Mouse (Mus musculus) kidney, embryonic 14.5 days (tissue): ENCODE data around the gene Etnk1. TPM values are rescaled to one million over a fixed set of nuclear protein-coding genes. Genes with fewer than 3 reads are reported as not detected.
"Not testable (repeated sequence)": the region's sequence is repeated elsewhere in the genome, so short reads cannot be mapped to it uniquely, and the experiment has no call there.

ENCODE experiments used
- ATAC-seq: fragments of 200-750 bp; cut with Nextera tagmentation; 2 replicates; pipeline ENCODE4 v1.8.0; 2017; ENCODE audit warnings: moderate number of reproducible peaks, mild to moderate bottlenecking, moderate TSS enrichment, moderate library complexity; ENCODE audit not compliant: low FRiP score, low TSS enrichment
- H3K27ac ChIP-seq: fragments of 300-500 bp; sonication (generic); 2 replicates; pipeline ENCODE4 v1.5.1; 2014; ENCODE audit warnings: low read depth, mild to moderate bottlenecking, low read length, moderate library complexity, mixed read lengths
- H3K27me3 ChIP-seq: fragments of 300-500 bp; sonication (generic); 2 replicates; pipeline ENCODE4 v1.6.1; 2014; ENCODE audit warnings: mild to moderate bottlenecking, low read length; ENCODE audit not compliant: control insufficient read depth, insufficient read depth
- H3K36me3 ChIP-seq: fragments of 300-500 bp; sonication (generic); 2 replicates; pipeline ENCODE4 v1.6.1; 2014; ENCODE audit warnings: low read length, mixed read lengths; ENCODE audit not compliant: control insufficient read depth, insufficient read depth
- H3K4me1 ChIP-seq: fragments of 300-500 bp; sonication (generic); 2 replicates; pipeline ENCODE4 v1.6.1; 2014; ENCODE audit warnings: low read length, mixed read lengths; ENCODE audit not compliant: control insufficient read depth, insufficient read depth
- H3K4me2 ChIP-seq: fragments of 300-500 bp; sonication (generic); replicated peaks from 2 replicates; pipeline ENCODE4 v1.6.1; 2014; ENCODE audit warnings: low read depth, mild to moderate bottlenecking, low read length
- H3K4me3 ChIP-seq: fragments of 300-500 bp; sonication (generic); 2 replicates; pipeline ENCODE4 v1.5.1; 2014; ENCODE audit warnings: mild to moderate bottlenecking, low read length
- H3K9ac ChIP-seq: fragments of 300-500 bp; sonication (generic); 2 replicates; pipeline ENCODE4 v1.6.1; 2014; ENCODE audit warnings: low read depth, mild to moderate bottlenecking, low read length, moderate library complexity
- H3K9me3 ChIP-seq: fragments of 300-500 bp; sonication (generic); 2 replicates; pipeline ENCODE4 v1.6.1; 2016; ENCODE audit warnings: low read length; ENCODE audit not compliant: control insufficient read depth
- WGBS: fragments of 180-500 bp; shearing (Covaris S2); extraction: QIAGEN DNeasy Blood & Tissue Kit; methylation state at CpG from one replicate; pipeline ENCODE4 v1.1.7; 2014; 5-methylcytosine and 5-hydroxymethylcytosine counted together
- polyA plus RNA-seq: library from polyadenylated mRNA; unstranded; fragments of >200 nt; fragmentation: Nextera tagmentation; extraction: Ambion mirVana; gene quantifications from 2 replicates; pipeline ENCODE4 v1.2.1, GENCODE M21; 2014

The Etnk1 gene
- polyA plus RNA-seq, 1 experiment from 2014 or later, result 33.1 TPM

- H3K4me3 ChIP-seq, result no peak overlapping the region
- no peak overlapping the region for H3K9ac ChIP-seq
- ATAC-seq, result no peak
- WGBS, result 97% methylated on average over 7 of the region's 7 CpGs
- no peak overlapping the region for H3K4me2 ChIP-seq
- H3K4me1 ChIP-seq, result no peaks in the 10 kb centered on the region
- H3K36me3 ChIP-seq, result no peaks in the 10 kb centered on the region
- H3K27me3 ChIP-seq, result no peaks in the 10 kb centered on the region
- no peak overlapping the region for H3K27ac ChIP-seq
- H3K9me3 ChIP-seq, result no peaks in the 10 kb centered on the region
Observed at GRCm38 (mm10) chr6:143136688-143137087, 30.3 kb upstream of the Etnk1 start.

DNA sequence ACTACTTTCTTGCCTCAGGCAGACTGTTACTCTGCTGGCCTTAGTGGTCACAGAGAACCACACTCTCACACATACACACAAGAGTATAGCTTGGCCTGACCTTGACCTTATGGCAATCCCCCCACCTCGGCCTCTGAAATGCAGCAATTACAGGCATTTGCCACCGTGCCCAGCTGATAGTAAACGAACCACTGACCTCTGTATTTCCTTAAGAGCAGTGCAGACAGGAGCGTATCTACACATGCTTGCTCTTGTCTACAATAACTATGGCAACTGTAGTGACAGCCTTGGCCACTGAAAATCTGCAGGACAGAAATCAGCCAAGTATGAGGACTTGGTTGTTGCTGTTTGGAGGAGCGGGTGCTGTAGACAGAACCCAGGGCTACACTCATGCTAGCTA is 29.7 kb upstream of the Etnk1 start:
- WGBS, result 70% methylated on average over 5 of the region's 5 CpGs
- ATAC-seq, result no peak
- H3K4me2 ChIP-seq, result no peak overlapping the region

GRCm38 (mm10) chr6:143139417-143139816 is 27.6 kb upstream of the Etnk1 start:
- no peaks in the 10 kb centered on the region for H3K4me1 ChIP-seq
- no peaks in the 10 kb centered on the region for H3K36me3 ChIP-seq
- no peak overlapping the region for H3K27ac ChIP-seq
- H3K9me3 ChIP-seq, result no peaks in the 10 kb centered on the region
- no peak overlapping the region for H3K4me2 ChIP-seq
- H3K4me3 ChIP-seq, result no peak overlapping the region
- H3K27me3 ChIP-seq, result no peaks in the 10 kb centered on the region
- WGBS, result 92% methylated on average over 2 of the region's 2 CpGs
- ATAC-seq, result no peak
- H3K9ac ChIP-seq, result no peak overlapping the region

More for the DNA sequence above, 29.7 kb upstream of the Etnk1 start:
- Histone ChIP-seq H3K4me3 (no peak overlapping the region), H3K27me3 (no peaks in the 10 kb centered on the region), H3K27ac (no peak overlapping the region), H3K4me1 (no peaks in the 10 kb centered on the region), H3K36me3 (no peaks in the 10 kb centered on the region), H3K9me3 (no peaks in the 10 kb centered on the region), H3K9ac (no peak overlapping the region)

- Histone ChIP-seq H3K36me3 (no peaks in the 10 kb centered on the region), H3K9ac (no peak overlapping the region), H3K4me2 (no peak overlapping the region), H3K9me3 (no peaks in the 10 kb centered on the region), H3K4me1 (peaks cover 3% of the 10 kb centered on the region; the same call in 1 of the 2 replicates), H3K27me3 (no peaks in the 10 kb centered on the region), H3K4me3 (no peak overlapping the region), H3K27ac (no peak overlapping the region)
- 87% methylated on average over 9 of the region's 9 CpGs for WGBS
- no peak for ATAC-seq
Observed at GRCm38 (mm10) chr6:143140884-143141283, 26.1 kb upstream of the Etnk1 start.

DNA sequence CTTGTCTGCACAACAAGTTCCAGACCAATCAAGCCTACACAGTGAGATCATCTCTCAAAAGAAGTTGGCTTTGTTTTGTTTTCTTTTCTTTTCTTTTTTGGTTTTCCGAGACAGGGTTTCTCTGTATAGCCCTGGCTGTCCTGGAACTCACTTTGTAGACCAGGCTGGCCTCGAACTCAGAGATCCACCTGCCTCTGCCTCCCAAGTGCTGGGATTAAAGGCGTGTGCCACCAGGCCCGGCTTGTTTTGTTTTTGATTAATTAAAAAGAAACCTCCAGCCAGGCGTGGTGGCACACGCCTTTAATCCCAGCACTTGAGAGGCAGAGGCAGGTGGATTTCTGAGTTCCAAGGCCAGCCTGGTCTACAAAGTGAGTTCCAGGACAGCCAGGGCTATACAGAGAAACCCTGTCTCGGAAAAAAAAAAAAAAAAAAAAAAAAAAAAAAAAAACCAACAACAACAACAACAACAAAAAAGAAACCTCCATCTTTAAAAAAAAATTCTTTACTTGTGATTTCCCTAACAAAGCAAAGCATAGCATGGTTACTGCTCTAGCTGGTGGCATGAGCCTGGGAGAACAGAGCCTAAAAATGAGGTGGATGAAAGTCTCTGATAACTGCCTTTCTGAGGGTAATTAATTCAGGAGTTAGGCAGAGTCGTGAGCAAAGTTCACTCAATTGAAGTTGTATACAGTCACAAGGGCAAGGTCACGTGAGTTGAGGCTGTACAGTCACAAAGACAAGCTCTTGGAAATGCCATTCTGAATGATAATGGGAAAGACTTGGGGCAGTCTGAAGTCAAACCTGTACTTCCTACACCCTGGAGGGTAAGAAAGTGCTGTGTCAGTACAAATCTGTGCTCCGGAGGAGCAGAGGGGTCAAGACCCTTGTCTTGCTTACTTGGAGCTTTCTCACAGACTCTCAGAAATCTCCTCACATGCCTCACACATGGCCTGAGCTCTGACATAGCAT is 25.1 kb upstream of the Etnk1 start:
- H3K9ac ChIP-seq, H3K9me3 ChIP-seq, H3K4me2 ChIP-seq, H3K36me3 ChIP-seq, H3K4me1 ChIP-seq, H3K4me3 ChIP-seq, H3K27me3 ChIP-seq, H3K27ac ChIP-seq, ATAC-seq: not testable (repeated sequence)
- WGBS, result 70% methylated on average over 9 of the region's 10 CpGs

DNA sequence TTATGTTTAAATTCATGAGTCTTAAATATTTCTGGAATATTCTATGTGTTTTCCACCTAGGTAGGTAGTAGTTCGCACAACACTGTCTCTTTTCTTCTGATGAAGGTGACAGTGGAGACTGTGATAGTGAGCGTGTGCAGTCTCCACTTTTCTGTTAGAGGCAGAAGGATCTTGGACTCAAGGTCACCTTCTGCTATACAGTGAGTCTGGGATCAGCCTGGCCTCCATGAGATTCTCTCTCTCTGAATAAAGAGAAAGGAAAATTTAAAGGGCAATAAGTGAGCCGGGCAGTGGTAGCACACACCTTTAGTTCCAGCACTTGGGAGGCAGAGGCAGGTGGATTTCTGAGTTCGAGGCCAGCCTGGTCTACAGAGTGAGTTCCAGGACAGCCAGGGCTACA is 24.2 kb upstream of the Etnk1 start:
- ATAC-seq, result no peak

DNA sequence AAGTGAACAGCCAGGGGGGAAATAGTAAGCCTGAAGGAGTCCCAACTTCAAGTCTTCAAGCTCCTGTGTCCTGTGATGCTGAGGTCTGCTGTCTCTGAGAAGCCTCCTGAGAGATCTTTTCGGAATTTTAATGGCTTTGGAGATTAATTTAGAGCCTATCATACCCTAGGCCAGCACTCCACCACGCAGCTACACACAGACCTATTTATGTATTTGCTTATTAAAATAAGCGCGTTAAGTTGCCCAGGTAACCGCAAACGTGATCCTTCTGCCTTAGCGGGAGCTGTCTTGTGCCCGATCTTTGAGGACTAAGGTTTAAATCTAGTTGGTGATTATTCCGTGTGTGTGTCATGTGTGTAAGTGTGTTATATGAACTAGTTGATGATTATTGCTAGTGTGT is 23.7 kb upstream of the Etnk1 start:
- Histone ChIP-seq H3K27ac (no peak overlapping the region), H3K36me3 (no peaks in the 10 kb centered on the region), H3K9me3 (no peaks in the 10 kb centered on the region), H3K27me3 (no peaks in the 10 kb centered on the region), H3K9ac (no peak overlapping the region), H3K4me2 (peak overlapping the region; percentile 48; the same call in 1 of the 2 replicates), H3K4me3 (peak overlapping the region; percentile 26; the same call in 1 of the 2 replicates), H3K4me1 (peaks cover 3% of the 10 kb centered on the region; the same call in 1 of the 2 replicates)
- 86% methylated on average over 9 of the region's 9 CpGs for WGBS
- ATAC-seq, result no peak

More for the DNA sequence above, 24.2 kb upstream of the Etnk1 start:
- H3K36me3 ChIP-seq, result no peaks in the 10 kb centered on the region
- no peaks in the 10 kb centered on the region for H3K27me3 ChIP-seq
- H3K4me2 ChIP-seq, result no peak overlapping the region
- 96% methylated on average over 4 of the region's 4 CpGs for WGBS
- H3K9me3 ChIP-seq, result no peaks in the 10 kb centered on the region
- H3K4me1 ChIP-seq, result peaks cover 3% of the 10 kb centered on the region; the same call in 1 of the 2 replicates
- H3K27ac ChIP-seq, result no peak overlapping the region
- H3K9ac ChIP-seq, result no peak overlapping the region
- no peak overlapping the region for H3K4me3 ChIP-seq

GRCm38 (mm10) chr6:143143775-143144273 is 23.2 kb upstream of the Etnk1 start:
- Histone ChIP-seq H3K9ac (no peak overlapping the region; the same call in 1 of the 2 replicates), H3K27ac (no peak overlapping the region), H3K9me3 (no peaks in the 10 kb centered on the region), H3K36me3 (no peaks in the 10 kb centered on the region), H3K27me3 (no peaks in the 10 kb centered on the region), H3K4me3 (peak overlapping the region; percentile 26), H3K4me2 (peak overlapping the region; percentile 48), H3K4me1 (peaks cover 3% of the 10 kb centered on the region; the same call in 1 of the 2 replicates)
- peak; percentile 10; the same call in 1 of the 2 replicates for ATAC-seq
- WGBS, result 17% methylated on average over 19 of the region's 19 CpGs

DNA sequence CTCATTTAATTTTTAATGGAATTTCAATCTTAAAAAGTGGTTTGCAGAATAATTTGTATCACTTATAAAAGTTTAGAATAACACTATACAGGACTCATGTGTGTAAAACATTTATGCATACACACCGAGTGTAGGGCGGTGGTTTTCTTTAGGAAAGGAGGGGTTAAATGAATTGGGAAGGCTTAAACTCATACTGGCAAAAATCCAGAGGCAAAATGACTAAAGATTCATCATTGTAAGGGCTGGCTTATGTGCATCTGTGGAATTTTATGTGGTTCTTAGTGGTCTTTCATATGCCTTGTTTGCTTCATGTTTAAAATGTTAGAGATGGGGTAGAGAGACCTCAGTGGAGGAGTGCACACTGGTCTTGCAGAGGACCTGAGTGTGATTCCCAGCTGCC is 22.5 kb upstream of the Etnk1 start:
- H3K9ac ChIP-seq, result no peak overlapping the region
- no peak for ATAC-seq
- WGBS, result 83% methylated on average over 2 of the region's 2 CpGs

More for the DNA sequence above, 22.5 kb upstream of the Etnk1 start:
- Histone ChIP-seq H3K36me3 (no peaks in the 10 kb centered on the region), H3K27me3 (no peaks in the 10 kb centered on the region), H3K27ac (no peak overlapping the region), H3K9me3 (no peaks in the 10 kb centered on the region), H3K4me2 (no peak overlapping the region), H3K4me3 (no peak overlapping the region), H3K4me1 (peaks cover 3% of the 10 kb centered on the region; the same call in 1 of the 2 replicates)
